Mouse (Mus musculus) megakaryocyte, embryonic 14.5 days (primary cell): ENCODE measurements at regions not wholly inside any gene's neighbourhood (a gene's known extent, or its start where the extent isn't known, plus 50 kb on each side); places are given as distances from the start of the nearest gene placed in this dataset.

Experiments
- FLI1 ChIP-seq: IDR thresholded peaks from 2 replicates; pipeline ENCODE4 v1.6.1; 2012; ENCODE audit warnings: low read length, inconsistent platforms, mixed read lengths
- GATA1 ChIP-seq: IDR thresholded peaks from 3 replicates; pipeline ENCODE4 v1.6.1; 2012; ENCODE audit warnings: mixed read lengths, low read length, inconsistent platforms, borderline replicate concordance

DNA sequence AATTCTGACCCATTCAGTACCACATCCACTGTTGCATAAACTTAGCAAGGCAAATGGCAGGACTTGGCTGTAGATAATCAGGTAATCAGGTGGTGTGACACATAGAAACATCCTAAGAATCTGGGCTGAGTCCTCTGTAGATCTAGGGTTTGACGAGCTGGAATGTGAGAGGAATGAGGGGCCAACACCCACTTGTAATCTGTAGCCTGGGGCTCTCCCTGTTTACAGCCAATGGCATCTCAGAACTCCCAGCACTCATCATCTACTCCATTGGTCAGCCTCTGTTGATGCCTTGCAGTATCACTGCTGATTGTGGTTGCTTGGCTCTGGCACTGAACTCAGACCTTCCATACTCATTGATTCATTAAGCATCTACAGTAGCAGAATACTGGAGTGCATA, 460.7 kb downstream of the Tns1 start:
- no peak for TF ChIP-seq GATA1
- no peak for TF ChIP-seq FLI1
